Mouse (Mus musculus): ENCODE measurements around the gene Shisa8. TPM values are rescaled to one million over a fixed set of nuclear protein-coding genes. Genes with fewer than 3 reads are reported as not detected.

Gene Shisa8
- polyA plus RNA-seq (2015; fragmentation: Nextera tagmentation; extraction: Ambion mirVana), result 0.66 and 0.96 TPM in 2 replicates

GRCm38 (mm10) chr15:82212752-82213063 lies at the start of gene Shisa8:
Gene Shisa8, minus strand, starts transcription at chr15:82212815.
- no peak within 1 kb of the TSS for H3K27ac ChIP-seq
- peak within 1 kb of the TSS; percentile 35; the same call in 1 of the 2 replicates for H3K9ac ChIP-seq (ENCODE audit: low read depth, low read length)
- DNase-seq (ENCODE audit: low spot score) (no peak), ATAC-seq (replicated peaks; ENCODE audit: low FRiP score, low read depth) (no peak)
- no peaks in the 10 kb centered on the region for H3K9me3 ChIP-seq (replicated peaks; ENCODE audit: low read length)
- no peak for TF ChIP-seq CTCF (IDR thresholded peaks at IDR 0.05; ENCODE audit: low read depth)
- peak within 1 kb of the TSS; percentile 48 for H3K4me3 ChIP-seq (replicated peaks; ENCODE audit: low read depth, low read length)
- under 1% methylated on average over 16 of the region's 34 CpGs for WGBS
- H3K4me1 ChIP-seq (replicated peaks; ENCODE audit: insufficient read depth, low read length), result peaks cover 11% of the 10 kb centered on the region; the same call in 1 of the 2 replicates
- H3K27me3 ChIP-seq (ENCODE audit: insufficient read depth, low read length), result peaks cover 51% of the 10 kb centered on the region
- no peaks in the 10 kb centered on the region for H3K36me3 ChIP-seq (ENCODE audit: insufficient read depth, low read length)
- peak within 1 kb of the TSS; percentile 81 for H3K4me2 ChIP-seq (ENCODE audit: low read length)

- Histone ChIP-seq H3K27ac (no peak overlapping the region), H3K9ac (ENCODE audit: low read depth, low read length) (no peak overlapping the region), H3K36me3 (ENCODE audit: insufficient read depth, low read length) (no peaks in the 10 kb centered on the region), H3K4me2 (ENCODE audit: low read length) (no peak overlapping the region), H3K4me1 (replicated peaks; ENCODE audit: insufficient read depth, low read length) (no peaks in the 10 kb centered on the region), H3K27me3 (ENCODE audit: insufficient read depth, low read length) (no peaks in the 10 kb centered on the region), H3K9me3 (replicated peaks; ENCODE audit: low read length) (no peaks in the 10 kb centered on the region), H3K4me3 (replicated peaks; ENCODE audit: low read depth, low read length) (no peak overlapping the region)
- peak; percentile 100 for TF ChIP-seq CTCF (IDR thresholded peaks at IDR 0.05; ENCODE audit: low read depth)
- DNase-seq (ENCODE audit: low spot score) (peak; percentile 74), ATAC-seq (replicated peaks; ENCODE audit: low FRiP score, low read depth) (peak; percentile 27; the same call in 1 of the 2 replicates)
- 13% methylated on average over 16 of the region's 16 CpGs for WGBS
Measured at GRCm38 (mm10) chr15:82259510-82259909, 46.9 kb upstream of the Shisa8 start.

GRCm38 (mm10) chr15:82255944-82256383 lies 43.3 kb upstream of the Shisa8 start:
- TF ChIP-seq CTCF (IDR thresholded peaks at IDR 0.05; ENCODE audit: low read depth), result no peak
- H3K27ac ChIP-seq, result no peak overlapping the region
- no peaks in the 10 kb centered on the region for H3K27me3 ChIP-seq (ENCODE audit: insufficient read depth, low read length)
- DNase-seq (ENCODE audit: low spot score), result no peak
- H3K9me3 ChIP-seq (replicated peaks; ENCODE audit: low read length), result no peaks in the 10 kb centered on the region
- H3K9ac ChIP-seq (ENCODE audit: low read depth, low read length), result no peak overlapping the region
- no peak overlapping the region for H3K4me2 ChIP-seq (ENCODE audit: low read length)
- no peaks in the 10 kb centered on the region for H3K36me3 ChIP-seq (ENCODE audit: insufficient read depth, low read length)
- no peaks in the 10 kb centered on the region for H3K4me1 ChIP-seq (replicated peaks; ENCODE audit: insufficient read depth, low read length)
- 27% methylated on average over 10 of the region's 10 CpGs for WGBS
- no peak for ATAC-seq (replicated peaks; ENCODE audit: low FRiP score, low read depth)
- H3K4me3 ChIP-seq (replicated peaks; ENCODE audit: low read depth, low read length), result no peak overlapping the region

- Histone ChIP-seq H3K4me2 (ENCODE audit: low read length) (no peak overlapping the region), H3K27ac (no peak overlapping the region), H3K4me3 (replicated peaks; ENCODE audit: low read depth, low read length) (no peak overlapping the region), H3K9ac (ENCODE audit: low read depth, low read length) (no peak overlapping the region), H3K9me3 (replicated peaks; ENCODE audit: low read length) (no peaks in the 10 kb centered on the region), H3K36me3 (ENCODE audit: insufficient read depth, low read length) (no peaks in the 10 kb centered on the region), H3K27me3 (ENCODE audit: insufficient read depth, low read length) (no peaks in the 10 kb centered on the region), H3K4me1 (replicated peaks; ENCODE audit: insufficient read depth, low read length) (no peaks in the 10 kb centered on the region)
- WGBS, result 52% methylated on average over 4 of the region's 4 CpGs
- ATAC-seq (replicated peaks; ENCODE audit: low FRiP score, low read depth) (no peak), DNase-seq (ENCODE audit: low spot score) (no peak)
- TF ChIP-seq CTCF (IDR thresholded peaks at IDR 0.05; ENCODE audit: low read depth), result peak; percentile 30; the same call in 1 of the 2 replicates
Measured at GRCm38 (mm10) chr15:82255248-82255647, 42.6 kb upstream of the Shisa8 start.

DNA sequence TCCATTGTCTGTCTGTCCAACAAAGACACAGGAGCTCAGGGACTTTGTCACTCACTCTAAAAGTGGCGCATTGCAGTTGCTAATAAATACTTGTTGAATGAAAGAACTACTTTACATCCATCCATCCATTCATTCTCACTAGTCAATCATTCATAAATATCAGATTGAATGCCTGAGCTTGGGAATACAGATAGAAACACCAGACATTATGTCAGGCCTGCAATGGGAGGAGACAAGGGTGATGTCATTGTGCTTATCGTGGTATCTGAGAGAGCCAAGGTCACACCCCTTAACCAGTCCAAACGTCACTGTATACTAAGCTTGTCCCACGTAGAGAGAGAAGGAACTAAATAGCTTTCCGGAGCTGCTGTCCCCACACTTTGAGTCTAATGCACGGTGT lies 39.5 kb upstream of the Shisa8 start, which contains the start of gene 1500009C09Rik:
Gene 1500009C09Rik, plus strand, starts transcription at position 301 of the 400 bp plus-strand sequence.
- Histone ChIP-seq H3K4me3 (replicated peaks; ENCODE audit: low read depth, low read length) (no peak within 1 kb of the TSS), H3K9me3 (replicated peaks; ENCODE audit: low read length) (no peaks in the 10 kb centered on the region), H3K27me3 (ENCODE audit: insufficient read depth, low read length) (no peaks in the 10 kb centered on the region), H3K4me1 (replicated peaks; ENCODE audit: insufficient read depth, low read length) (no peaks in the 10 kb centered on the region), H3K27ac (no peak within 1 kb of the TSS), H3K4me2 (ENCODE audit: low read length) (no peak within 1 kb of the TSS), H3K36me3 (ENCODE audit: insufficient read depth, low read length) (no peaks in the 10 kb centered on the region), H3K9ac (ENCODE audit: low read depth, low read length) (no peak within 1 kb of the TSS)
- no peak for TF ChIP-seq CTCF (IDR thresholded peaks at IDR 0.05; ENCODE audit: low read depth)
- ATAC-seq (replicated peaks; ENCODE audit: low FRiP score, low read depth) (no peak), DNase-seq (ENCODE audit: low spot score) (no peak)
- 89% methylated on average over 6 of the region's 6 CpGs for WGBS

DNA sequence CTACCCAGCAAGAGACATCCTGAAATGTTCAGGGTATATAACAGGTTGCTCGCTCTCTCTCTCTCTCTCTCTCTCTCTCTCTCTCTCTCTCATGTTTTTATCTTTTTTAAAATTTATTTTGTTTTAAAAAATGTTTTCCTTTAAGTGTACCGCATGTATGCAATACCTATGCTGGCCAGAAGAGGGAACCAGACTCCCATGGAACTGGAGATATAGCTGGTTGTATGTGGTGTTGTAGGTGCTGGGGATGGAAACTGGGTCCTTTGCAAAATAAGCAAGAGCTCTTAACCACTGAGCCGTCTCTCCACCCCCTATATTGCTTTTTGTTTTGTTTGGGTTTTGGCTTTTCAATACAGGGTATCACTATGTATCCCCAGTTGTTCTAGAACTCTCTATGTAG lies 39.0 kb upstream of the Shisa8 start:
- ATAC-seq (replicated peaks; ENCODE audit: low FRiP score, low read depth) (no peak), DNase-seq (ENCODE audit: low spot score) (no peak)
- Histone ChIP-seq H3K27me3 (ENCODE audit: insufficient read depth, low read length) (no peaks in the 10 kb centered on the region), H3K9ac (ENCODE audit: low read depth, low read length) (no peak overlapping the region), H3K4me2 (ENCODE audit: low read length) (no peak overlapping the region), H3K4me3 (replicated peaks; ENCODE audit: low read depth, low read length) (no peak overlapping the region), H3K9me3 (replicated peaks; ENCODE audit: low read length) (no peaks in the 10 kb centered on the region), H3K4me1 (replicated peaks; ENCODE audit: insufficient read depth, low read length) (no peaks in the 10 kb centered on the region), H3K27ac (no peak overlapping the region), H3K36me3 (ENCODE audit: insufficient read depth, low read length) (no peaks in the 10 kb centered on the region)
- WGBS, result 95% methylated on average over 3 of the region's 3 CpGs
- TF ChIP-seq CTCF (IDR thresholded peaks at IDR 0.05; ENCODE audit: low read depth), result peak; percentile 48; the same call in 1 of the 2 replicates
